Mouse (Mus musculus) lung, postnatal 25 days (tissue): Measurements from ENCODE around the gene Wdfy2.
A peak's percentile ranks its signal among the peaks of the same experiment; 100 is the strongest.
"Not testable (repeated sequence)": the region's sequence is repeated elsewhere in the genome, so short reads cannot be mapped to it uniquely, and the experiment has no call there.

Experiments
- DNase-seq: peaks from one replicate; pipeline ENCODE4 v3.0.0; 2022; ENCODE audit warnings: low spot score

Wdfy2 gene

GRCm38 (mm10) chr14:62880084-62880851, 42.8 kb downstream of the Wdfy2 start:
- DNase-seq, result peak; percentile 80

GRCm38 (mm10) chr14:62882061-62882614, 44.7 kb downstream of the Wdfy2 start:
- DNase-seq, result no peak

- no peak for DNase-seq
Observed at GRCm38 (mm10) chr14:62883551-62883950, 46.1 kb downstream of the Wdfy2 start.

GRCm38 (mm10) chr14:62884171-62884570, 46.7 kb downstream of the Wdfy2 start:
- DNase-seq, result no peak

- no peak for DNase-seq
Observed at GRCm38 (mm10) chr14:62884639-62885038, 47.2 kb downstream of the Wdfy2 start.

GRCm38 (mm10) chr14:62885146-62885545, 47.7 kb downstream of the Wdfy2 start:
- DNase-seq, result no peak

- no peak for DNase-seq
Observed at GRCm38 (mm10) chr14:62891401-62891800, 53.9 kb downstream of the Wdfy2 start.

GRCm38 (mm10) chr14:62892771-62893641, 55.5 kb downstream of the Wdfy2 start:
- DNase-seq, result no peak

- not testable (repeated sequence) for DNase-seq
Observed at GRCm38 (mm10) chr14:62893642-62894180, 56.2 kb downstream of the Wdfy2 start.

GRCm38 (mm10) chr14:62894924-62895840, 57.7 kb downstream of the Wdfy2 start:
- no peak for DNase-seq

- DNase-seq, result no peak
Observed at GRCm38 (mm10) chr14:62898061-62898460, 60.6 kb downstream of the Wdfy2 start.

- DNase-seq, result no peak
Observed at GRCm38 (mm10) chr14:62907888-62908287, 70.4 kb downstream of the Wdfy2 start.

- no peak for DNase-seq
Observed at GRCm38 (mm10) chr14:62908550-62908949, 71.1 kb downstream of the Wdfy2 start.

- DNase-seq, result no peak
Observed at GRCm38 (mm10) chr14:62910859-62911258, 73.4 kb downstream of the Wdfy2 start.

GRCm38 (mm10) chr14:62915146-62915685, 77.7 kb downstream of the Wdfy2 start:
- no peak for DNase-seq

- DNase-seq, result no peak
Observed at GRCm38 (mm10) chr14:62916488-62917034, 79.1 kb downstream of the Wdfy2 start.

- no peak for DNase-seq
Observed at GRCm38 (mm10) chr14:62921401-62921800, 83.9 kb downstream of the Wdfy2 start.

GRCm38 (mm10) chr14:62922637-62923036, 85.2 kb downstream of the Wdfy2 start:
- no peak for DNase-seq

GRCm38 (mm10) chr14:62924800-62925199, 87.3 kb downstream of the Wdfy2 start:
- no peak for DNase-seq

- no peak for DNase-seq
Observed at GRCm38 (mm10) chr14:62928101-62928541, 90.6 kb downstream of the Wdfy2 start.

GRCm38 (mm10) chr14:62935361-62935760, 97.9 kb downstream of the Wdfy2 start:
- no peak for DNase-seq
